ENCODE assay signal across 9 mouse cellular contexts in genomic region chr8:79680965-79681364, GRCm38 (mm10). TPM values are rescaled to one million over a fixed set of nuclear protein-coding genes. Genes with fewer than 3 reads are reported as not detected.
A peak's percentile ranks its signal among the peaks of the same experiment; 100 is the strongest.
DNase-seq lines count a peak whose midpoint lies in the region; ATAC-seq lines count a peak whose summit lies in the region.
"Had no signal": no experiment of that assay in that cellular context is flagged by ENCODE, and none has a peak within 500 bp of the region (broad histone marks: within the 10 kb centered on the region; RNA-seq: fewer than 3 reads in every experiment).

No protein-coding gene starts in this region.

- 42% methylated on average over 2 of the region's 2 CpGs for WGBS in heart, embryonic 11.5 days (ENCODE audit: insufficient replicate concordance)
- WGBS in hindbrain, embryonic 15.5 days = 50% methylated on average over 2 of the region's 2 CpGs
- WGBS in midbrain, embryonic 14.5 days = 34% methylated on average over 2 of the region's 2 CpGs

- ATAC-seq in heart, embryonic 11.5 days (replicated peaks; ENCODE audit: insufficient number of reproducible peaks, low FRiP score, low TSS enrichment) = no peak
- ATAC-seq in hindbrain, embryonic 15.5 days (ENCODE audit: low FRiP score, low read depth) = no peak
- no peak for ATAC-seq in midbrain, embryonic 14.5 days (ENCODE audit: low FRiP score, low TSS enrichment)

- H3K4me3 ChIP-seq in heart, embryonic 11.5 days (ENCODE audit: low read depth, low read length) = peak overlapping the region; percentile 39
- H3K4me3 ChIP-seq in brown adipose tissue, adult 24 weeks (ENCODE audit: insufficient read depth, low read depth, low read length) = peak overlapping the region; percentile 58
- H3K4me3 ChIP-seq in hindbrain, embryonic 15.5 days = peak overlapping the region; percentile 28
- H3K4me3 ChIP-seq in midbrain, embryonic 14.5 days (replicated peaks; ENCODE audit: low read depth, low read length) = peak overlapping the region; percentile 24

- no peak overlapping the region for H3K27ac ChIP-seq in heart, embryonic 11.5 days (ENCODE audit: low read depth, low read length)
- H3K27ac ChIP-seq in brown adipose tissue, adult 24 weeks (replicated peaks; ENCODE audit: low read depth, low read length) = no peak overlapping the region
- no peak overlapping the region for H3K27ac ChIP-seq in hindbrain, embryonic 15.5 days (replicated peaks)
- no peak overlapping the region for H3K27ac ChIP-seq in midbrain, embryonic 14.5 days (replicated peaks; ENCODE audit: low read depth, low read length)

- peaks cover 7% of the 10 kb centered on the region for H3K36me3 ChIP-seq in heart, embryonic 11.5 days (ENCODE audit: control insufficient read depth, insufficient read depth, low read length)
- H3K36me3 ChIP-seq in hindbrain, embryonic 15.5 days = peaks cover 36% of the 10 kb centered on the region
- peaks cover 44% of the 10 kb centered on the region for H3K36me3 ChIP-seq in midbrain, embryonic 14.5 days (ENCODE audit: control insufficient read depth, insufficient read depth, low read length)

- intact Hi-C loops in heart, postnatal 14 days (cut with DNase I) = no loop called here

- no peaks in the 10 kb centered on the region for H3K9me3 ChIP-seq in heart, embryonic 11.5 days (replicated peaks; ENCODE audit: control insufficient read depth, low read length)
- H3K9me3 ChIP-seq in hindbrain, embryonic 15.5 days = no peaks in the 10 kb centered on the region
- no peaks in the 10 kb centered on the region for H3K9me3 ChIP-seq in midbrain, embryonic 14.5 days (ENCODE audit: control insufficient read depth, low read length)

- no peaks in the 10 kb centered on the region for H3K4me1 ChIP-seq in heart, embryonic 11.5 days (ENCODE audit: control insufficient read depth, insufficient read depth, low read length)
- H3K4me1 ChIP-seq in brown adipose tissue, adult 24 weeks (ENCODE audit: control insufficient read depth, insufficient read depth, insufficient read length, low read length) = peaks cover 2% of the 10 kb centered on the region; the same call in 1 of the 2 replicates
- H3K4me1 ChIP-seq in hindbrain, embryonic 15.5 days (replicated peaks) = peaks cover 5% of the 10 kb centered on the region; the same call in 1 of the 2 replicates
- H3K4me1 ChIP-seq in midbrain, embryonic 14.5 days (ENCODE audit: control insufficient read depth, insufficient read depth, low read length) = 0 out of 2 replicates have a peak, but pooled peaks cover 5% of the 10 kb centered on the region

- peak overlapping the region; percentile 63 for H3K4me2 ChIP-seq in heart, embryonic 11.5 days
- peak overlapping the region; percentile 52 for H3K4me2 ChIP-seq in hindbrain, embryonic 15.5 days
- H3K4me2 ChIP-seq in midbrain, embryonic 14.5 days (ENCODE audit: low read length) = peak overlapping the region; percentile 54

- no peak for DNase-seq in heart, postnatal 14 days
- peak; percentile 7 for DNase-seq in midbrain, embryonic 14.5 days
- no peak for DNase-seq in thymus, adult 18-20 months
- DNase-seq in adrenal gland, adult 2 months = no peak
- no peak for DNase-seq in layer of hippocampus, postnatal 25 days (ENCODE audit: extremely low spot score in 1 of 2, low spot score in 1 of 2)

- no peaks in the 10 kb centered on the region for H3K27me3 ChIP-seq in heart, embryonic 11.5 days (ENCODE audit: control insufficient read depth, insufficient read depth, low read length)
- no peaks in the 10 kb centered on the region for H3K27me3 ChIP-seq in hindbrain, embryonic 15.5 days
- H3K27me3 ChIP-seq in midbrain, embryonic 14.5 days (ENCODE audit: control insufficient read depth, insufficient read depth, low read length) = no peaks in the 10 kb centered on the region
- H3K27me3 ChIP-seq: CH12.LX had no signal

- peak overlapping the region; percentile 47; the same call in 1 of the 2 replicates for H3K9ac ChIP-seq in heart, embryonic 11.5 days (ENCODE audit: low read depth, low read length)
- no peak overlapping the region for H3K9ac ChIP-seq in hindbrain, embryonic 15.5 days
- H3K9ac ChIP-seq in midbrain, embryonic 14.5 days (replicated peaks; ENCODE audit: low read length) = peak overlapping the region; percentile 31; the same call in 1 of the 2 replicates

RNA-seq across cellular contexts. Expression of gene Abce1, which starts 30.6 kb away (rescaled TPM):
- polyA plus RNA-seq in heart, embryonic 11.5 days (2014; fragmentation: Nextera tagmentation; extraction: Ambion mirVana) = 88.0 and 105 TPM in 2 replicates
- total RNA-seq in heart, postnatal 14 days (2021) = 10 to 100 TPM; 45.8 to 54.2 TPM
- polyA plus RNA-seq in brown adipose tissue, adult 24 weeks (2012; ENCODE audit: insufficient read depth, insufficient read length, missing spikeins) = 49.3 and 50.6 TPM in 2 replicates
- polyA plus RNA-seq in hindbrain, embryonic 15.5 days (2015; fragmentation: Nextera tagmentation; extraction: Ambion mirVana) = 80.6 and 81.2 TPM in 2 replicates
- polyA plus RNA-seq in midbrain, embryonic 14.5 days (2014; fragmentation: Nextera tagmentation; extraction: Ambion mirVana) = 57.6 and 86.1 TPM in 2 replicates
- 10 to 100 TPM; 74.0 to 90.0 TPM for total RNA-seq in adrenal gland, adult 2 months (2021)
- 3.0 and 3.5 TPM in 2 replicates for polyA plus RNA-seq in adrenal gland, adult 2 months (2012; rRNA removed)
- 10 to 100 TPM; 75.8 to 79.3 TPM for total RNA-seq in layer of hippocampus, postnatal 25 days (2021)

RNA-seq across cellular contexts. Expression of gene Anapc10, which starts 30.7 kb away (rescaled TPM):
- 23.4 and 26.4 TPM in 2 replicates for polyA plus RNA-seq in heart, embryonic 11.5 days (2014; fragmentation: Nextera tagmentation; extraction: Ambion mirVana)
- 1 to 10 TPM; 4.5 to 5.0 TPM for total RNA-seq in heart, postnatal 14 days (2021)
- 25.5 and 26.0 TPM in 2 replicates for polyA plus RNA-seq in brown adipose tissue, adult 24 weeks (2012; ENCODE audit: insufficient read depth, insufficient read length, missing spikeins)
- polyA plus RNA-seq in hindbrain, embryonic 15.5 days (2015; fragmentation: Nextera tagmentation; extraction: Ambion mirVana) = 31.2 and 38.2 TPM in 2 replicates
- polyA plus RNA-seq in midbrain, embryonic 14.5 days (2014; fragmentation: Nextera tagmentation; extraction: Ambion mirVana) = 40.1 and 42.6 TPM in 2 replicates
- 10 to 100 TPM in 1 of 2 experiments, 1 to 10 TPM in 1; 9.5 to 13.7 TPM for total RNA-seq in adrenal gland, adult 2 months (2021)
- 0.11 and 0.18 TPM in 2 replicates for polyA plus RNA-seq in adrenal gland, adult 2 months (2012; rRNA removed)
- 10 to 100 TPM in 1 of 2 experiments, 1 to 10 TPM in 1; 8.2 to 12.7 TPM for total RNA-seq in layer of hippocampus, postnatal 25 days (2021)

RNA-seq across cellular contexts. Expression of gene Otud4, which starts 41.5 kb away (rescaled TPM):
- polyA plus RNA-seq in heart, embryonic 11.5 days (2014; fragmentation: Nextera tagmentation; extraction: Ambion mirVana) = 26.5 and 27.0 TPM in 2 replicates
- total RNA-seq in heart, postnatal 14 days (2021) = 10 to 100 TPM; 45.5 to 45.7 TPM
- polyA plus RNA-seq in brown adipose tissue, adult 24 weeks (2012; ENCODE audit: insufficient read depth, insufficient read length, missing spikeins) = 13.0 and 20.6 TPM in 2 replicates
- 9.7 and 11.4 TPM in 2 replicates for polyA plus RNA-seq in hindbrain, embryonic 15.5 days (2015; fragmentation: Nextera tagmentation; extraction: Ambion mirVana)
- 15.4 and 18.2 TPM in 2 replicates for polyA plus RNA-seq in midbrain, embryonic 14.5 days (2014; fragmentation: Nextera tagmentation; extraction: Ambion mirVana)
- total RNA-seq in adrenal gland, adult 2 months (2021) = 10 to 100 TPM; 32.9 to 56.6 TPM
- 12.1 and 16.4 TPM in 2 replicates for polyA plus RNA-seq in adrenal gland, adult 2 months (2012; rRNA removed)
- total RNA-seq in layer of hippocampus, postnatal 25 days (2021) = 10 to 100 TPM; 36.0 to 36.7 TPM

Comparison
In these comparisons a context has a peak if more than half of its experiments do, and no peak if none do; other contexts are left out.
1. RNA of gene Abce1, which starts 30.6 kb away (polyA plus RNA-seq): 88.0 to 105 TPM in heart, embryonic 11.5 days, 57.6 to 86.1 TPM in midbrain, embryonic 14.5 days, 80.6 to 81.2 TPM in hindbrain, embryonic 15.5 days and 49.3 to 50.6 TPM in brown adipose tissue, adult 24 weeks; 3.0 to 3.5 TPM in adrenal gland, adult 2 months; every median in the first group is over 10 times any median in the second.
2. RNA of gene Anapc10, which starts 30.7 kb away (polyA plus RNA-seq): 40.1 to 42.6 TPM in midbrain, embryonic 14.5 days, 31.2 to 38.2 TPM in hindbrain, embryonic 15.5 days, 25.5 to 26.0 TPM in brown adipose tissue, adult 24 weeks and 23.4 to 26.4 TPM in heart, embryonic 11.5 days; 0.11 to 0.18 TPM in adrenal gland, adult 2 months; every median in the first group is over 10 times any median in the second.
3. Peak in every context shown above with its lines, with median percentiles within 50 percentile points of each other: H3K4me2 ChIP-seq and H3K4me3 ChIP-seq.